Mouse (Mus musculus): ENCODE data around the gene Plekhh3. TPM values are rescaled to one million over a fixed set of nuclear protein-coding genes. Genes with fewer than 3 reads are reported as not detected.

The Plekhh3 gene
- total and polyA plus RNA-seq, 3 experiments = 1.5 to 3.8 (median 2.6) TPM

DNA sequence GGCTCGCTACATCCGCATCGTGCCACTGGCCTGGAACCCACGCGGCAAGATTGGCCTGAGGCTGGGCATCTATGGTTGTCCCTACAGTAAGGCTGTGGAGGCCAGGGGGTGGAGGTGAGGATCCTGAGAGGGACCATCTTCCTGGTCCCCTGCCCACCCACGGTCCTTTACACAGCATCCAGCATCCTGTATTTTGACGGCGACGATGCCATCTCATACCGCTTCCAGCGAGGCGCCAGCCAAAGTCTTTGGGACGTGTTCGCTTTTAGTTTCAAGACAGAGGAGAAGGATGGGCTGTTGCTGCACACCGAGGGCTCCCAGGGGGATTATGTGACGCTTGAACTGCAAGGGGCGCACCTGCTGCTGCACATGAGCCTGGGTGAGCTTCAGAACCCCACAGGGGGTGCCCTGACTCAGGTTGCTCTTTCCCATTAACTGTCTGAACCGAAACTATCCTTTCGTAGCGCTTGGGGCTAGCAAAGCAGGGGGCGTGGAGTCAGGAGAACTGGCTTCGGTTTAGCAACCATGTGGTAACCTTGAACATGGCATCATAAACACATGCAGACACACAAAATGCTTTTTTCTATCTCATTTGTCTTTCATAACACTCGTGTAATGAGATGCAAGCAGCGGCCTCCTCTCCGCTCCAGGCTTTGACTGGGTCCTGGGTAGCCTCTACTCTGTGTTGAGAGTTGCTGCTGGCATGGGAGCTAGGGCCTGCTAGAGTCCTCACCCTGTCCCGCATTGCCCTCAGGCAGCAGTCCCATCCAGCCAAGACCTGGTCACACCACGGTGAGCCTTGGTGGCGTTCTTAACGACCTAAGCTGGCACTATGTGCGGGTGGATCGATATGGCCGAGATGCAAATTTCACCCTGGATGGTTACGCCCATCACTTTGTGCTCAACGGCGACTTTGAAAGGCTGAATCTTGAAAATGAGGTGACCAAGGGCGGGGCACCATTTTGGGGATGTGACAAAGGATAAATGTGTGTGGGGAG lies 7.2 kb upstream of the Plekhh3 start:
- no peak for TF ChIP-seq TAL1 (conservative IDR thresholded peaks at IDR 0.05; ENCODE audit: low read depth, low read length)
- TF ChIP-seq GATA1 (IDR thresholded peaks at IDR 0.05; ENCODE audit: borderline replicate concordance, low read length) = no peak
- TF ChIP-seq POLR2AphosphoS5 (IDR thresholded peaks at IDR 0.05; ENCODE audit: insufficient replicate concordance, low read depth, low read length) = no peak
- no peak for TF ChIP-seq GATA2 (IDR thresholded peaks at IDR 0.05; ENCODE audit: borderline replicate concordance, low read depth, low read length)
- no peak for TF ChIP-seq CTCF (IDR thresholded peaks at IDR 0.05; ENCODE audit: low read depth, low read length)
- no peak overlapping the region for H3K4me3 ChIP-seq (ENCODE audit: low read depth, low read length)
- ATAC-seq (ENCODE audit: extremely low read depth, insufficient number of reproducible peaks, low FRiP score, poor library complexity, severe bottlenecking) (no peak), DNase-seq (ENCODE audit: low spot score) (no peak)
- H3K4me1 ChIP-seq (ENCODE audit: insufficient read depth, low read depth, low read length) = peaks cover 37% of the 10 kb centered on the region
- H3K27me3 ChIP-seq (ENCODE audit: insufficient read depth, low read length) = peaks cover 76% of the 10 kb centered on the region
- 0 out of 2 replicates have a peak, but pooled peaks cover 2% of the 10 kb centered on the region for H3K9me3 ChIP-seq (replicated peaks)
- no peaks in the 10 kb centered on the region for H3K36me3 ChIP-seq (replicated peaks)

DNA sequence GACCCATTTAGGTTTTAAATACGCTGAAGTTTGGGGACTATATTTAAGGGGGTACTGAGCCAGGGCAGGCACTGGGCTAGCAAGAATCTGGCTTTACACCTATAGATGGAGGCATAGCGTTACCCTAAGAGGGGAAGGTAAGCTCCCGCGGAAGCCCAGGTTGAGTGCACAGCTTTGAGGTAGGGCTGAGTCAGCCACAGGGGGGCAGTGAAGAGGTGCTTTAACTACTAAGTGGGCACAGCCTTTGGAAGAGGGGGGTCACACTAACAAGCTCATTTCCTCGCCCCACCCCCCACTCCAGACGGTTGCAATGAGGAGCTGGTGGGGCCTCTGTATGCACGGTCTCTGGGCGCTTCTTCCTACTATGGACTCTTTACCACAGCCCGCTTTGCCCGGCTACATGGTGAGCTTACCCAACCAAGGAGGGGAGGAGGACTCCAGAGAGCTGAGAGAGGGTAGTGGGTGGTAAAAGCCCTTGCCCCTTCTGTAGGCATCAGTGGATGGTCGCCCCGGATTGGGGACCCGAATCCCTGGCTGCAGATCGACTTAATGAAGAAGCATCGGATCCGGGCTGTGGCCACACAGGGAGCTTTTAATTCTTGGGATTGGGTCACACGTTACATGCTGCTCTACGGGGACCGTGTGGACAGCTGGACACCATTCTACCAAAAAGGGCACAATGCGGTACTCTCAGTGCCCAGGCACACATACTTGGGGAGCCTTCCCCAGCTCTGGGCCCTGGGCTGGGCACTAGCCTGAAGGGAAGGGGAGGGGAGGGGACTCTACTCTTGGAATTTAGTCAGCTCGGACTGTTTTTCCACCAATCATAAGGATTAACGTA lies 6.0 kb upstream of the Plekhh3 start:
- no peak for ATAC-seq (ENCODE audit: extremely low read depth, insufficient number of reproducible peaks, low FRiP score, poor library complexity, severe bottlenecking)
- 0 out of 2 replicates have a peak, but pooled peaks cover 2% of the 10 kb centered on the region for H3K9me3 ChIP-seq (replicated peaks)
- no peak overlapping the region for H3K4me3 ChIP-seq (ENCODE audit: low read depth, low read length)
- H3K27me3 ChIP-seq (ENCODE audit: insufficient read depth, low read length) = peaks cover 74% of the 10 kb centered on the region
- no peak for TF ChIP-seq POLR2AphosphoS5 (IDR thresholded peaks at IDR 0.05; ENCODE audit: insufficient replicate concordance, low read depth, low read length)
- TF ChIP-seq TAL1 (conservative IDR thresholded peaks at IDR 0.05; ENCODE audit: low read depth, low read length) = no peak
- TF ChIP-seq GATA1 (IDR thresholded peaks at IDR 0.05; ENCODE audit: borderline replicate concordance, low read length) = no peak
- TF ChIP-seq GATA2 (IDR thresholded peaks at IDR 0.05; ENCODE audit: borderline replicate concordance, low read depth, low read length) = no peak
- no peak for TF ChIP-seq CTCF (IDR thresholded peaks at IDR 0.05; ENCODE audit: low read depth, low read length)
- DNase-seq (ENCODE audit: low spot score) = no peak
- H3K4me1 ChIP-seq (ENCODE audit: insufficient read depth, low read depth, low read length) = peaks cover 47% of the 10 kb centered on the region
- H3K36me3 ChIP-seq (replicated peaks) = no peaks in the 10 kb centered on the region

DNA sequence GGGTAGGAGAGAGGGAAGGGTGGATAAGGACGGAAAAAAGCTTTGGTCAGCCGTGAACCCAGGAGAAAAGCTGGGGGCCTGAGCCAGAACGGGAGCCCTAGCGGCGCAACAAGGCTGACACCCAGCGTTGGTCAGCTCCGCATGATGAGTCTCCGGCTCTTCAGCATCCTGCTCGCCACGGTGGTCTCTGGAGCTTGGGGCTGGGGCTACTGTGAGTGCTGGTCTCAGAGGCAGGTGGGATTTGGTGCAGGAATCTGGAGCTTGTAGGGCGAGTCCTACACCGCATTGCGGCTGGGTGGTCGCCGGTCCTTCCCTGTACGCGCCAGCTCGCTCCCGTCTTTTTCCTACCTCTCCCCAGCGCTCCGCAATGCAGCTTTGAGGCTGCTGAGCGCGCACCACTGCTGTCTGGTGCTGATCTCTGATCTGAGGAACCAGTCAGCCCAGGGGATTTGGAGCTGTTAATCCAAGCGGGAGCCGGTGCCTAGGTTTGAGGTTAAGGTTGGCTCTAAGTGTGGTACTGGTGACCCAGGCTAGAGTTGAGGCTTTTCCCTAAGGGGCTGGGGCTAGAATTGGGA lies 5.1 kb upstream of the Plekhh3 start:
- ATAC-seq (ENCODE audit: extremely low read depth, insufficient number of reproducible peaks, low FRiP score, poor library complexity, severe bottlenecking) (no peak), DNase-seq (ENCODE audit: low spot score) (no peak)
- Histone ChIP-seq H3K27me3 (ENCODE audit: insufficient read depth, low read length) (peaks cover 71% of the 10 kb centered on the region), H3K4me1 (ENCODE audit: insufficient read depth, low read depth, low read length) (peaks cover 54% of the 10 kb centered on the region), H3K4me3 (ENCODE audit: low read depth, low read length) (no peak overlapping the region; the same call in 1 of the 2 replicates), H3K9me3 (replicated peaks) (0 out of 2 replicates have a peak, but pooled peaks cover 2% of the 10 kb centered on the region), H3K36me3 (replicated peaks) (no peaks in the 10 kb centered on the region)
- TF ChIP-seq GATA2 (IDR thresholded peaks at IDR 0.05; ENCODE audit: borderline replicate concordance, low read depth, low read length) (no peak), GATA1 (IDR thresholded peaks at IDR 0.05; ENCODE audit: borderline replicate concordance, low read length) (no peak), POLR2AphosphoS5 (IDR thresholded peaks at IDR 0.05; ENCODE audit: insufficient replicate concordance, low read depth, low read length) (no peak), TAL1 (conservative IDR thresholded peaks at IDR 0.05; ENCODE audit: low read depth, low read length) (no peak), CTCF (IDR thresholded peaks at IDR 0.05; ENCODE audit: low read depth, low read length) (no peak)

DNA sequence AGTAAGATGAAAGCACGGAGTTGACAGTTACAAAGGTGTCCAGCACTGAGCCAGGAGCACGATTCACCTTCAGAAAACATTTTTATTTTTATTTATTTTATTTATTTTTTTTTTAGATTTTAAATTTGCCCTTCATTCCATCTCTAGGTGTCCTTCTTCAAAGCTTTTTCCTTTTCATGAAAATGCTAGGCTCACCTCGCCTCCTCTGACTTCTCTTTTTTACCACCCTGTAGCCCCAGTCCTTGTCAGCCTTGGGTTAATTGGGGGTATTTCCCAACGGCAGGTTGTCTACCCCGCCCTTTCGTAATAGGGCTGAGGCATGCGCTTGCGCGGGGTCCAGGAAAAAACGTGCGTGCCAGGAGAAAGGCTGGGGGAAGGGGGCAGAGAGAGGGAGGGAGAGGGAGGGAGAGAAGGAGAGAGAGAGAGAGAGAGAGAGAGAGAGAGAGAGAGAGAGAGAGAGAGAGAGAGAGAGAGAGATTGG lies 4.5 kb upstream of the Plekhh3 start:
- H3K4me3 ChIP-seq (ENCODE audit: low read depth, low read length) = no peak overlapping the region
- peaks cover 74% of the 10 kb centered on the region for H3K27me3 ChIP-seq (ENCODE audit: insufficient read depth, low read length)
- H3K36me3 ChIP-seq (replicated peaks) = no peaks in the 10 kb centered on the region
- no peak for TF ChIP-seq GATA1 (IDR thresholded peaks at IDR 0.05; ENCODE audit: borderline replicate concordance, low read length)
- H3K4me1 ChIP-seq (ENCODE audit: insufficient read depth, low read depth, low read length) = peaks cover 56% of the 10 kb centered on the region
- ATAC-seq (ENCODE audit: extremely low read depth, insufficient number of reproducible peaks, low FRiP score, poor library complexity, severe bottlenecking) (no peak), DNase-seq (ENCODE audit: low spot score) (no peak)
- 0 out of 2 replicates have a peak, but pooled peaks cover 2% of the 10 kb centered on the region for H3K9me3 ChIP-seq (replicated peaks)

DNA sequence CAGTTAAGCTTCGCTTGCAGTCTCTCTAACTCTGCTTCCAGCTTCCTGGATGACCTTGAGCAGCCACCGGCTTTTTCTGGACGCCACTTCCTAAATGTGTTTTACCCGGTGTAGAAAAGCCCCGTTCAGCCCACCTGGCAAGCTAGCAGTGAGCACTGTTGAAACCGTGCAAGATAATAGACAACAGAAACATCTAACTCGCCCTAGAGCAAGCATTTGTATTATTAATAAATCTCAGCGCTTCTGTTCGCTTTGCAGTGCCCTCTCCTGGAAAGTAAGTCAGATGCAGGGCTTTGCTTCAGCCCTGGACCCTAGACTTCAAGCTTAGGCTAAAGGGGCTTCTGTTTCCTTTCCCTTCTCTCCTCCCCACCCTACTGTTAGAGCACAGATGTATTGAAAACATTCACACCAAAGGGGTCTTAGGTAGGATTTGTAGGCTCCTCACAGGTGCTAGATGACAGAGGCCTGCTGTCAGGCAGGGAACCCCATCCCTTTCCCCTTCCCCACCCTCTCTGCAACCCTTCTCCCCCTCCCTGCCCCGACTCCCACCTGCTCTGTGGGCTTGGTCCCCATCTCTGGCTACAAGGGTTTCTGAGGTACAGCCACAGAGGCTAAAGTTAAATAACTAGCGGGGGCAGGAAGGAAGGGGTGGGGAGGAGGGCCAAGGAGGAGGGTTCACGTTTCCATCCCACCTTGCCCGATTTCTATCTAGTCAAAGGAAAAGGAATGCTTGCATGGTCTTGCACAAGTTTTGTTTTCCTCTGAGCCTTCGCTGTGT lies 3.9 kb upstream of the Plekhh3 start, which contains the start of gene Ccr10:
Gene Ccr10, minus strand, starts transcription at position 593 of the 778 bp plus-strand sequence.
- no peaks in the 10 kb centered on the region for H3K36me3 ChIP-seq (replicated peaks)
- no peak for TF ChIP-seq GATA1 (IDR thresholded peaks at IDR 0.05; ENCODE audit: borderline replicate concordance, low read length)
- TF ChIP-seq GATA2 (IDR thresholded peaks at IDR 0.05; ENCODE audit: borderline replicate concordance, low read depth, low read length) = no peak
- no peak for TF ChIP-seq POLR2AphosphoS5 (IDR thresholded peaks at IDR 0.05; ENCODE audit: insufficient replicate concordance, low read depth, low read length)
- no peak for TF ChIP-seq CTCF (IDR thresholded peaks at IDR 0.05; ENCODE audit: low read depth, low read length)
- no peak for TF ChIP-seq TAL1 (conservative IDR thresholded peaks at IDR 0.05; ENCODE audit: low read depth, low read length)
- DNase-seq (ENCODE audit: low spot score) (no peak), ATAC-seq (ENCODE audit: extremely low read depth, insufficient number of reproducible peaks, low FRiP score, poor library complexity, severe bottlenecking) (no peak)
- H3K27me3 ChIP-seq (ENCODE audit: insufficient read depth, low read length) = peaks cover 79% of the 10 kb centered on the region
- H3K4me3 ChIP-seq (ENCODE audit: low read depth, low read length) = peak within 1 kb of the TSS; percentile 65; the same call in 1 of the 2 replicates
- 0 out of 2 replicates have a peak, but pooled peaks cover 2% of the 10 kb centered on the region for H3K9me3 ChIP-seq (replicated peaks)
- peaks cover 59% of the 10 kb centered on the region for H3K4me1 ChIP-seq (ENCODE audit: insufficient read depth, low read depth, low read length)

Measured in G1E (cell line).